Mouse (Mus musculus) E14TG2a.4 (cell line): Measurements from ENCODE around the gene Marc1.

Source experiments
- CTCF ChIP-seq: conservative IDR thresholded peaks from 2 replicates; pipeline ENCODE4 v1.5.1; 2014; ENCODE audit warnings: low read length
- POU5F1 ChIP-seq: IDR thresholded peaks from 2 replicates; pipeline ENCODE4 v1.6.1; 2014; ENCODE audit warnings: low read length, borderline replicate concordance

DNA sequence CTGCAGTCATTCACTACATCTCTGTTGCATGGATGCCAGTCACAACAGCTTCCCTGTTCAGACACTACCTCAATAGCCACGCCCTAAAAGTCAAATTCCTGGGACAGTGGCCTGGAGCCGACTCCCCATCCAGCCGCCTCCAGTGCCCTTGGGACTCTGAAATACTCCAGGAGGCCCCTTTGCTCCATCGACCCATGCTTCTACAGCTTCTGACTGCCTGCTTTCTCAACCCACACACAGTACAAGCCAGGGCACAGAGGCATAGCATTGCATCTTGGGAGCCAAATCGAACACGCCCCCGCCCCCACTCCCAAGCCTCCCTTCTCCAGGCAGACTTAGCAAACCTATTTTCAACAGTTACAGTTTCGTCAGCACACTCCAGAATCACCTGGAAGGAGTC is 18.8 kb upstream of the Marc1 start:
- TF ChIP-seq CTCF (no peak), POU5F1 (no peak)
